Mouse (Mus musculus) embryonic facial prominence, embryonic 10.5 days (tissue): ENCODE data around the gene Slit3. TPM values are rescaled to one million over a fixed set of nuclear protein-coding genes. Genes with fewer than 3 reads are reported as not detected.

Experiments
- DNase-seq: peaks from one replicate; pipeline ENCODE4 v3.0.0-alpha.2; 2017; ENCODE audit warnings: low spot score
- H3K27ac ChIP-seq: fragments of 300-500 bp; sonication (generic); replicated peaks from 2 replicates; pipeline ENCODE4 v1.5.1; 2016; ENCODE audit warnings: mild to moderate bottlenecking
- H3K27me3 ChIP-seq: fragments of 300-500 bp; sonication (generic); replicated peaks from 2 replicates; pipeline ENCODE4 v1.6.1; 2016; ENCODE audit warnings: low read depth, mild to moderate bottlenecking; ENCODE audit not compliant: poor library complexity, severe bottlenecking
- H3K36me3 ChIP-seq: fragments of 300-500 bp; sonication (generic); replicated peaks from 2 replicates; pipeline ENCODE4 v1.6.1; 2016; ENCODE audit warnings: mild to moderate bottlenecking, moderate library complexity
- H3K4me1 ChIP-seq: fragments of 300-500 bp; sonication (generic); 2 replicates; pipeline ENCODE4 v1.6.1; 2016
- H3K4me3 ChIP-seq: fragments of 300-500 bp; sonication (generic); 2 replicates; pipeline ENCODE4 v1.5.1; 2016; ENCODE audit warnings: mild to moderate bottlenecking, moderate library complexity
- H3K9me3 ChIP-seq: fragments of 300-500 bp; sonication (generic); 2 replicates; pipeline ENCODE4 v1.6.1; 2016; ENCODE audit warnings: mild to moderate bottlenecking
- WGBS: fragments of 180-500 bp; shearing (Covaris S2); methylation state at CpG from one replicate; pipeline ENCODE4 v1.1.7; 2016; 5-methylcytosine and 5-hydroxymethylcytosine counted together
- polyA plus RNA-seq: library from polyadenylated mRNA; unstranded; fragments of >200 nt; fragmentation: Nextera tagmentation; extraction: Ambion mirVana; gene quantifications from 2 replicates; pipeline ENCODE4 v1.2.1, GENCODE M21; 2016

The Slit3 gene
- polyA plus RNA-seq, 1 experiment from 2014 or later, result 12.6 TPM

DNA sequence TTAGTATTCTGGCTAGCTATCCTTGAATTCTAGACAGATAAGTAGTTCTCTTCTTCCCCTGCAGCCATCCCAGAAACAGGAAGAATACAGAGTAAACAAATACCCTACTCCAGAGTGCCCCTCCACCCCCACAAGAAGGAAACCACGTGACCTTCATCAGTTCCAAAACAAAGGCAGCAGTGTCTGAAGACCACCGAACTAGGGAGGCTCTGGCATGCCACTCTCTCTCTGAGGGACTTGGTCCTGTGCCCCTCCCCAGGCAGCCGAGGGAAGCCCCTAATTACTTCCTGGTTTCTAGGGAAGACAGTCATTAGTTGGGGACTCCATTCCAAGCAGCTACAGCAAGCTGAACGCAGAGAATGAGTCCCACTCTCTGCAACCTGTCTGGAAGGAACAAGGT is 391.7 kb downstream of the Slit3 start:
- Histone ChIP-seq H3K4me1 (peaks cover 63% of the 10 kb centered on the region), H3K36me3 (no peaks in the 10 kb centered on the region), H3K9me3 (peaks cover 5% of the 10 kb centered on the region; the same call in 1 of the 2 replicates), H3K27ac (peak overlapping the region; percentile 76), H3K27me3 (0 out of 2 replicates have a peak, but pooled peaks cover 3% of the 10 kb centered on the region), H3K4me3 (no peak overlapping the region)
- DNase-seq, result peak; percentile 70
- WGBS, result 2% methylated on average over 4 of the region's 4 CpGs

DNA sequence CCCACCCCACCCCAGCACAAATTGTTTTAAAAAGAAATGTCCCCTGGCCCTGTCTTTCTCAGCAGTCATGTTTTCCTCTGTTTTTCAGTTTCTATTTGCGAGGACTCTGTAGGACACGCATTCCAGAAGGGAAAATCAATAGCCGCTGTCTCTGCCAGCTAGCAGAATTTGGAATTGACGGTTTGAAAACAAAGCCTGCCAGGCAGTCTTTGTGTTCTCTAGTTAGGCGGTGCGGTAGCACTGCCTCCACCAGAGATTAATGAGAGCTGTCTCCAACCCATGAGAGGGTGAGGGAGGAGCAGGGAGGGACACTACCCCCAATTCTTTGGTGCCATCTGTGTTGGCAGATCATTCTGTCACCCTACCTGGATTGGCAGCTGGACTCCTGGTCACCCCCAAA is 392.3 kb downstream of the Slit3 start:
- no peaks in the 10 kb centered on the region for H3K27me3 ChIP-seq
- H3K36me3 ChIP-seq, result no peaks in the 10 kb centered on the region
- H3K4me1 ChIP-seq, result peaks cover 57% of the 10 kb centered on the region
- no peak for DNase-seq
- WGBS, result 11% methylated on average over 6 of the region's 6 CpGs
- peaks cover 5% of the 10 kb centered on the region; the same call in 1 of the 2 replicates for H3K9me3 ChIP-seq
- no peak overlapping the region for H3K4me3 ChIP-seq
- peak overlapping the region; percentile 76 for H3K27ac ChIP-seq

DNA sequence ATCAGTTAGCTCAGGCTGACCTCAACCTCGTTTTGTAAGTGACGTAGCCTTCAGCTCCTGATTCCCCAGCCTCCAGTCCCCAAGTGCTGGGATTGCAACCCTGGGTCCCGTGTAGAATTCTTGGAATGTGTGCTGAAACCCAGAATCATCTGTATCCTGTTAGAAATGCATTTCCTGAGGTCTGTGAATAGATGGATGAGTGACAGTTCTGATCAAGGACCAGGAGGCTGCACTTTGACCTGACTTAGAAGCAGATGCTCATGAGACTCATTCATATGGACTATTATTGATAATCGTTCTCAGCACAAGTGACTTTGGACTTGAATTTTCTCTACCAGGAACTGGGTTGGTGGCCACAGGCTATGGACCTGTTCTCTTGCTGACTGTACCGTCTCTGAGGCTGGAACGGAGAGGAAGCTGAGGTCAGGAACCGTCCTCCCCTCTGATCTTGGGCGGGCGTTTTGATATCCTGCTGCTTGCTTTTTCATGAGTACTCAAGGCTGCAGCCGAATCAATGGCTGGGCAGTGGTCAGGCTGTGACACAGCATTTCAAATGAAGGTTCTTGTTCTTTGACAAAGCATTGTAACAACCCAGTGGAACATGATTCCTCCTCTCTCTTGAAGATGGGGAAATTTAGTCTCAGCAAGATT is 401.9 kb downstream of the Slit3 start:
- H3K4me1 ChIP-seq, result peaks cover 56% of the 10 kb centered on the region
- DNase-seq, result peak; percentile 58
- H3K27ac ChIP-seq, result peak overlapping the region; percentile 70
- no peaks in the 10 kb centered on the region for H3K9me3 ChIP-seq
- H3K36me3 ChIP-seq, result no peaks in the 10 kb centered on the region
- H3K4me3 ChIP-seq, result no peak overlapping the region
- no peaks in the 10 kb centered on the region for H3K27me3 ChIP-seq
- WGBS, result 25% methylated on average over 10 of the region's 10 CpGs

DNA sequence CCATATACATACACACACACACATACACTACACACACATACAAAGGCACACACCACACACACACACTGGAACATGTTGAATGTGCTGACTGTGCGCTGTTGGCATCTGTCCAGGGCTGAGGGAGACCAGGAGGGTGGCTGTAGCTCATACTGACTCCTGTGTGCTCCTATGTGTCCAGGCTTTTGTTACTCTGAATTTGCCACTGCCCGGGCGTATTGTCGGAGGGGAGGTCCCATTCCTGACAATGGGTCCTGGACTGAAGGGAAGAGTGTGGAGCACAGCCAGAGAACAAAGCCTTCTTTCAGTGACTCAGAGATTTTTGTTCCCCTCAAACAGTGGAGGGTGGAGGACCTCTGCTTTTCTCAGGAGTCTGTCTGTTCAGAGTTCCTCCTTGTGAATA is 402.7 kb downstream of the Slit3 start:
- no peaks in the 10 kb centered on the region for H3K36me3 ChIP-seq
- H3K27ac ChIP-seq, result peak overlapping the region; percentile 70
- H3K4me3 ChIP-seq, result no peak overlapping the region
- H3K9me3 ChIP-seq, result no peaks in the 10 kb centered on the region
- 39% methylated on average over 4 of the region's 4 CpGs for WGBS
- no peaks in the 10 kb centered on the region for H3K27me3 ChIP-seq
- DNase-seq, result no peak
- H3K4me1 ChIP-seq, result peaks cover 61% of the 10 kb centered on the region

DNA sequence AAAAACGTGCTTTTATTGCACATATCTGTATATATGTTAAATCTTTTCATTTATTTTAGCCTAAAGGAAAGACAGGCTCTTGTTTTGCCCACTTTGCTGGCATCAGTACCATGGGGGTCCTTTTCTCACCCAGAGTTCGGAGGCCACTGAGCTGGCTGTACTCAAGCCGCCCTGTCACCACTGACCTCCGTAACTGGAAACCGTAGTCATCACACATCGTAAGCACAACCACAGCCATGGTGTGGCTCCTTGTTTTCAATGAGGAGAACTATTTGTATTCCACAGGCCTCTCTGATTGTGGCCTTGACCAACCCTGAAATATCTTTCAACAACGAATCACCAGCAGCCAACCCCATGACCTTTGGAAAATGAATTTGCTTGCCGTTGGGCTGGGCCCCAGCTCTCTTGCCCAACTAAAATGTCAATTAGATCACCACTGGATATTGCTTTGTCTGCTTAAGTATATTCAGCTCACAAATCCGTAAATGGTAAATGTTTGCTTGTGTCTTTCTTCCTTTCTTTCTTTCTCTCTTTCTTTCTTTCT is 405.3 kb downstream of the Slit3 start:
- 80% methylated on average over 9 of the region's 9 CpGs for WGBS
- DNase-seq, result no peak
- Histone ChIP-seq H3K27ac (no peak overlapping the region), H3K9me3 (no peaks in the 10 kb centered on the region), H3K4me3 (no peak overlapping the region), H3K27me3 (no peaks in the 10 kb centered on the region), H3K36me3 (no peaks in the 10 kb centered on the region), H3K4me1 (peaks cover 63% of the 10 kb centered on the region)

DNA sequence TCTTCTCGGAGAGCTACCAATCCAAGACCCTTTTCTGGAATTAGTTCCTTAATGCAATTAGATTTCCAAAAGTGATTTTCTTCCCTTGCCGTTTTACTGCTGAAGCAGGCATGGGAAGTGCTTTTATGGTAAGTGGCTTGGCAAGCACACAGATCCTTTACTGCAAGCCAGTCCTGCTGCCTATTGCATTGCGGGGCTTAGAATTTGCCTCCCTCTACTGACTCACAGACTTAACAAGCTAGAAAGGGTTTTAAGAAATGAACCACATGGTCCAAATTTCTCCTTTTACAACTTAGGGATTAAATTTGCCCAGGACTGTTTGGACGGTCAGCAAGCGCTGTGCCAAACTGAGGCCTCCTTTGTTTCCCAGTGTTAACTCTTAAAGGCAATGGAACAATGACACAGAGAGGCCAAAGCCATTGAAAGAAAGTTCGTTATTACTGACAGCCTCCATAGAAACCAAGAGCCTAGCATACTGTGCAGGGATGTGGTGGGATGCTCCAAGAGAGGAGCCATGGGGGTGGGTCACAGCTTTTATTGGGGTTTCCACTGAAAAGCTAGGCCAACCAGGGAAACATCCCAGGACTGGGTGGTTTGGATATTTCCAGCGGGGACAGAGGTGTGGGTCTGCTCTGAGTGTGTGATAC is 406.9 kb downstream of the Slit3 start:
- no peak for DNase-seq
- Histone ChIP-seq H3K4me1 (peaks cover 52% of the 10 kb centered on the region), H3K27me3 (no peaks in the 10 kb centered on the region), H3K9me3 (no peaks in the 10 kb centered on the region), H3K27ac (peak overlapping the region; percentile 77), H3K36me3 (no peaks in the 10 kb centered on the region), H3K4me3 (no peak overlapping the region)
- 55% methylated on average over 7 of the region's 7 CpGs for WGBS

DNA sequence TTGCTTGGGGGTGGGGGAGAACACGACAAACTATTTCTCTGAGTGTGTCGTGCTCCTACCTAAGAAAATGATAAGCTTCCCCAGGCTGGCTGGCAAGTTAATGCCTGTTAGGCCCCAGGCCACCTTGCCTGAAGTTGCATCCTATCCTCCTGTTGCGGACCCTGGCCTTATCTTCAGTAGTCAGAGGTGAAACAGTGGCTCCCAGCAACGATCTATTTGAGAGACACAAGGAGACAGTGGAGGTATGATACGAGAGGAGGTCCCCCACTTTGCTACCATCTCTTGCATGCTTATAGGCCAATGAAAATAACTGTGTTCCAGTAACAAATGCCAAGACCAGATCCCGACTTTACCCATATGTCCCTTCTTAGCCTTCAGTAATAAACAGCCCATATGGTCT is 414.0 kb downstream of the Slit3 start:
- DNase-seq, result no peak
- peaks cover 44% of the 10 kb centered on the region for H3K4me1 ChIP-seq
- peaks cover 17% of the 10 kb centered on the region; the same call in 1 of the 2 replicates for H3K27me3 ChIP-seq
- H3K9me3 ChIP-seq, result no peaks in the 10 kb centered on the region
- 78% methylated on average over 6 of the region's 6 CpGs for WGBS
- no peak overlapping the region for H3K27ac ChIP-seq
- H3K36me3 ChIP-seq, result no peaks in the 10 kb centered on the region
- H3K4me3 ChIP-seq, result no peak overlapping the region

DNA sequence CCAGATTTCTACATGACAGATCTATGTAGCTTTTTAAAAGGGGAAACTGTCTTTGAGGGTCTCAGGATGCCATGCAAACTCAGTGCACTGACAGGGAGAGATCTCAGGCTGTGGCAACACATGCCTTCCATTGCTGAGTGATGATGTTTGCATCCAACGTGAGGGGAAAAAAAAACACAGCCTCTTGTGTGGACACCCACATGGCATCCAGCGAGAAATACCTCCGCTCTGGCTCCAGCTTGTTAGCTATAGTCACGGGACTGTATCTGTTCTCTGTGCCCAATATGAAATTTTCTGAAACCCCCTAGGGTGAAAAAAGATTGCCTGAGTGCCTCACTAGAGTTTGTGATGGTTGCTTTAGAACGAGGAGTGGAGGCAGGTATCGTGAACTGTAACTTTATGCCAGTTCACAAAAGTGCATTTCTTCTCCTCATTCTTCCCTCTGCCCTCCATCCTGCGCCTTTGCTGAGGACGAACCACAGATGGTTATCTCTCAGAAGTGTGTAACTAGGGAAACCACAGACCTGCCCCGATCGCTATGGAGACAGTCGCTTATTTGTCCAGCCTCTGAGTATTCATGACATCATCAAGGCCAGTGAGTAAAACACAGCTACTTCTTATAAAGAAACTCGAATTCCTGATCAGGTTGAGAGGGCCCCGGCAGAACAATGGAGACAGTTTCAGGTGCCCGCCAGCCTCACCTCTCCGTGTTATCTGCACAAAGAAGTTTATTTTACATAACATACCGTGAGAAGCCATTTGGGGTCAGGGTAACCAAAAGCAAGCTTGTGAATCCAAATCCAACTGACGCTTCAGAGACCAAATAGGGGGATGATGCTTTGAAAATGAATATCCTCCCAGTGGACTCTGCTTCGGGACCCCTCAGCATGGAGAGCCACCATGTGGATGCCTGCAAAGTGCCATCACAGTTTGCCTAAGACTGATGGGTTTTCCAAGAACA is 416.4 kb downstream of the Slit3 start:
- WGBS, result 59% methylated on average over 18 of the region's 18 CpGs
- H3K9me3 ChIP-seq, result no peaks in the 10 kb centered on the region
- H3K27me3 ChIP-seq, result peaks cover 19% of the 10 kb centered on the region; the same call in 1 of the 2 replicates
- peak; percentile 47 for DNase-seq
- no peaks in the 10 kb centered on the region for H3K36me3 ChIP-seq
- peak overlapping the region; percentile 46; the same call in 1 of the 2 replicates for H3K27ac ChIP-seq
- peaks cover 57% of the 10 kb centered on the region for H3K4me1 ChIP-seq
- no peak overlapping the region for H3K4me3 ChIP-seq

DNA sequence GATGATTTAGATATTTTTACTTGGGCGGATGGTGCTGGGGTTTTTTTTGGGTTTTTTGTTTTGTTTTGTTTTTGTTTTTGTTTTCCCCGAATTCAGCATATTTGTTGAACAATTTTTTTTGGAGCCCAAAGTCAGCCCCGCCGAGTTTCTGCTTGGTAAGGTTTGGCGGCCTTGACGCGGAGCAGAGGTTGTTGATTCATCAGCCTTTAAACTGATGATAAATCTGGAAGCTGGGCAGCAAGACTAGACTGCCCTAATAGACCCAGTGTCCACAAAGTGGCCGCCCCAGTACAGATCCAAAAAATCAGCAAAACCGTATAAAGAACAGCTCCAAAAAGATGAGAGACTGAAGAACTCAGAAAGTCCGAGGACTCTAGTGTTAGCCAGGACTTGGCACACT is 421.7 kb downstream of the Slit3 start:
- H3K9me3 ChIP-seq, result no peaks in the 10 kb centered on the region
- H3K36me3 ChIP-seq, result no peaks in the 10 kb centered on the region
- H3K27ac ChIP-seq, result no peak overlapping the region
- H3K4me1 ChIP-seq, result peaks cover 63% of the 10 kb centered on the region
- H3K4me3 ChIP-seq, result no peak overlapping the region
- DNase-seq, result no peak
- WGBS, result 91% methylated on average over 10 of the region's 10 CpGs
- H3K27me3 ChIP-seq, result peaks cover 37% of the 10 kb centered on the region

DNA sequence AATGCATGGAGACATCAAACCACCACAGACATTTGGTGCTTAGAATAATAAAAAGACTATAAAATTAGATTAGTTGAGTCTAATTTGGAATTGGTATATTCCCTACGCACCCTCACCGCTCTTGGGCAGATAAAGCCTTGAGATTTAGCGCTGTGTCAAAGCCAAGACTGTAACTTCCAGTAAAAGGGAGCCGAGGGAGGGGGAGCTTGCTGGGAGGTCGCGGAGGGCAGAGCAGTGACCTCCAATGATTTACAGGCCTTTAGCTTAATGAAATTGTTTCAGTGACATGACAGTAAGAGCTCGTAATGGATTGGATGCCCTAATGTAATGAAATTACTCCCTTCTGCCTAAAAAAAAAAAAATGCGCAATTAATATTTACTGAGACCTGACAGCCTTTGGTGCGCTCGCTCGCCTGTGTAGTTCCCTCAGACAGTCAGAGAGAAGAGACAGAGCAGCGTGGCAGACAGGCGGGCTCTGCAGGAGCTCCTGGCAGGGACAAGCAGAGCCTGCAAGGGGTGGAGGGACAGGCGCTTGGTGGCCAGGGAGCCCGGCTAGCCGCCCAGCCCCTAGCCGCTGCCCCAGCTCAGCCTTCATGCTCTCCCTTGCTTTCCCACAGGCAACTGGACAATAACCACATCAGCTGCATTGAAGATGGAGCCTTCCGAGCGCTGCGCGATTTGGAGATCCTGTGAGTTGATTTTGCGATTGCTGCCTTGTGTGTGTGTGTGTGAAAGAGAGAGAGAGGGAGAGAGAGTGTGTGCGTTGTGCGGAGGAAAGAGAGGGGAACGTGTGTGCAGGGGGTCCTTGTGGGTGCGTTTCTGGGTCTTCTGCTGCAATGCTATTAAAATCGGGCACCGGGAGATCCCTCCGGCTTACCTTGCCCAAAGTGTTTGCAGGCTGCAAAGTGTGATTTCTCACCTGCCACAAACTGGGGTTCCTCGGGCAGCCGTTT is 423.4 kb downstream of the Slit3 start:
- Histone ChIP-seq H3K4me3 (peak overlapping the region; percentile 46), H3K4me1 (peaks cover 59% of the 10 kb centered on the region), H3K27ac (peak overlapping the region; percentile 74), H3K9me3 (no peaks in the 10 kb centered on the region), H3K36me3 (no peaks in the 10 kb centered on the region), H3K27me3 (peaks cover 40% of the 10 kb centered on the region)
- peak; percentile 50 for DNase-seq
- 40% methylated on average over 31 of the region's 31 CpGs for WGBS

DNA sequence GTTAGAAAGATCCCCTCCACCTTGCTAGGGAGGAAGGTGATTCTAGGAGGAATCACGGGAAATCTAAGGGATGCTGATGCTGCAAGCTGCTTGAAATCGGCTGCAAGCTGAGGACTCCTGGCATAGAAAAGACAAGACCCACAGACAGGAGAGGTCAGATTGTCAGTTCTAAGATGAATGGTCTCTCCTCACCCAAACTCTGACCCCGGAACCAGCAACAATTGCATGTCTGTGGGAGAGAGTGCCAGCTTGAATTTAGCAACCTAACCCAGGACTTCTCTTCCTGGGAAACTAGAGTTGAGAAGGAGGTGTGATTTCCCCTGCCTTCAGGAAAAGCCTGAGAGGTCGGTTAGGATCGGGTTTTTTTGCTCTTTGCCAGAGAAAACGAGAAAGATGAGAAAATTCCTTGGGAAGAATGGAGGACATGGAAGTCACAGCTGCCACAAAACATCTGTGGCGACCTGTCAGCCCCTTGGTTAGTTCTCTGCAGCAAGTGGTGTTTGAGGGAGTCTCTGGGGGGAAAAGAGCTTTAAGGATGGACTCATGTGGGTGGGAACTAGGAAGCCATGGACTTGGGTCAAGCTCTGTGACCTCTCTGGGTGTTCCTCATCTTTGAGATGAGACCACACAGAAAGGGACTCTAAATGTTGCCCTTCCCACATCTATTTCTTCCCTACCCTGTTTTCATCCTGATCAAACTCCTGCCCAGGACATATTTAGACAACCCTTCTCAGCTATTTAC is 425.2 kb downstream of the Slit3 start:
- Histone ChIP-seq H3K4me1 (peaks cover 46% of the 10 kb centered on the region), H3K9me3 (no peaks in the 10 kb centered on the region), H3K4me3 (peak overlapping the region; percentile 9; the same call in 1 of the 2 replicates), H3K27me3 (peaks cover 34% of the 10 kb centered on the region), H3K36me3 (no peaks in the 10 kb centered on the region), H3K27ac (no peak overlapping the region)
- DNase-seq, result no peak
- 45% methylated on average over 7 of the region's 7 CpGs for WGBS
